Mouse (Mus musculus): ENCODE data around the gene Ctf1.
A peak's percentile ranks its signal among the peaks of the same experiment; 100 is the strongest.

The Ctf1 gene

DNA sequence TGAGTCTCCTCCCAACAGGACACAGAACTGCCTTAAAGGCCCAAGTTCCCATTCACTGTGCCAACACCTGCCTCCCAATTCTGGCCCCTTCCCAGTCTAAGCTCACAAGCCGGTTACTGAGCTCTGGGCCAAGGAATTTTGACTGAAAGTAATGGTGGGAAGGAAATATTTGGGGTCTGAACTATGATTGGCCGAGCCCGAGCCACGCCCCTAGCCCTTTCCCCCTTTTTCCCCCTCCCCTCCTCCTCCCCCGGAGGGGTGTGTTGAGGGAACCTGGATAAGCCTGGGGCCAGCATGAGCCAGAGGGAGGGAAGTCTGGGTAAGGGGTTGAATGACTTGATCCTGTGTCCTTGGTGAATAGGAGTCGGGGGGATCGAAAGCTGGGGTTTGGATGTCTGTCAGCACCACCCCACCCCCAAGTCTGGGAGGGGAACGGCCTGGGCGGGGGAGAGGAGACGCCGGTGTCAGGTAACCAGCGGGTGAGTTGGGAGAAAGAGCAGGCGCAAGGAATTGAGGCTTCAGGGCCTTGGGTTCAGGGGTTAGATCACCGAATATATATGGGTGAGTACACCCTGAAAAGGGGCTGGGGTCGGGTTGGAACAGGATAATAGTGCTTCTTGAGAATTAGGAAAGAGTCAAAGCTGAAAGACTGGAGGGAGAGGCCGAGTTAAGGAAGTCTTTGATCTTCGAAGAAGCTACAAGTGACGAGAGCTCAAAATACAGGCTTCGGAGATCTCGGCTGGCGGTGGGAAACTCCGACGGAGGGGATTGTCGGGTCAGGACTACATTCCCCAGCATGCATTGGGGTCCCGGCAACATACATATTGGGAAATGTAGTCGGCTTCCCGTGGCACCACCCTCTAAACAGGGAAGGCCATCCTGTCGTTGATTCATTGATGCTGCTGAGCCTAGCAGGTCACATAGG is at the start of gene Ctf1:
Gene Ctf1, plus strand, starts transcription at position 276 of the 925 bp plus-strand sequence.
- peak; percentile 79 for DNase-seq (ENCODE audit: low read depth)

GRCm38 (mm10) chr7:127662926-127663325 is 49.6 kb upstream of the Ctf1 start:
- DNase-seq (ENCODE audit: low read depth), result no peak

DNA sequence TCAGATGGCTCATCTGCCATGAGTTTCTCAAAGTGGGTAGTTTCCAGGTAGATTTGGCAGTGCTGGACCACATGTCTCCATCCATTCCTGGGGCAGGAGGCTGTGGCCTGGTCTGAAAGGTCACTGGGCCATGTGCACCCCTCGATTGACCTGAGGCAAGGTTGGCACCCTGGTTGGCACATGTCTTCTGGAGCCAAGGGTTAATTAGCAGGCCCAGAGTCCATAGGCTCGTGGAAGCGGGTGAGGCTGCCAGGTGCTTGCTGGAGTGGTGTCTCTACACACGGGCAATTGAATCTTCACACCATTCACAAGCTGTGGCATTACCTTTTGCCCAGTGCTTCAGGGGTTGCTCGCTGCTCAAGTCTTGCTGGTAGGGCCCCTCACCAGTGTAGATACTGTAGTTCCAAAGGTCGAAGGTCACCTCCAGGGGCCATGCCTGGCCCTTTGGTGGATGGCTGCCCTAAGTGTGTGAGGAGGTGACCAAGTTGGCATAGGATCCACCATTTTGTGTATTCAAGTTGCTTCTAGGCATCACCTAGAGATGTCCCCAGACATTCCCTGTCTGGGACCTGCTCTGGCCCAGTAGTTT is 46.4 kb upstream of the Ctf1 start:
- no peak for DNase-seq (ENCODE audit: low read depth)

- DNase-seq (ENCODE audit: low read depth), result no peak
Measured at GRCm38 (mm10) chr7:127666679-127667078, 45.9 kb upstream of the Ctf1 start.

DNA sequence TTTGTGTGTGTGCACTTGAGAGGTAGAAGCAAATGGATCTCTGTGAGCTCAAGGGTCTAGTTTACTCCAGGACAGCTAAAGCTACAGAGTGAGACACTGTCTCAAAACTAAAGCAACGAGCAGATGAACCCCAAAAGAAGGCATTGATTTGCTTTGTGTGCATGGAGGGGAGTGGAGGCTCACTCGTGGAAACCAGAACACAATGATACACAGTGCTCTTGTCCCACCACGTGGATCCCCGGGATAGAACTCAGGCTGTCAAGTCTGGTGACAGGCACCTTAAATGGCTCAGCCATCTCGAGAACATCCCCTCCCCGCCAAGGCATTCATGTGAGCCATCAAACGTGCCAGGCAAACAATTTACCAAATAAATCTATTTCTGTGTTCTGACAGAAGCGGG is 45.4 kb upstream of the Ctf1 start:
- no peak for DNase-seq (ENCODE audit: low read depth)

DNA sequence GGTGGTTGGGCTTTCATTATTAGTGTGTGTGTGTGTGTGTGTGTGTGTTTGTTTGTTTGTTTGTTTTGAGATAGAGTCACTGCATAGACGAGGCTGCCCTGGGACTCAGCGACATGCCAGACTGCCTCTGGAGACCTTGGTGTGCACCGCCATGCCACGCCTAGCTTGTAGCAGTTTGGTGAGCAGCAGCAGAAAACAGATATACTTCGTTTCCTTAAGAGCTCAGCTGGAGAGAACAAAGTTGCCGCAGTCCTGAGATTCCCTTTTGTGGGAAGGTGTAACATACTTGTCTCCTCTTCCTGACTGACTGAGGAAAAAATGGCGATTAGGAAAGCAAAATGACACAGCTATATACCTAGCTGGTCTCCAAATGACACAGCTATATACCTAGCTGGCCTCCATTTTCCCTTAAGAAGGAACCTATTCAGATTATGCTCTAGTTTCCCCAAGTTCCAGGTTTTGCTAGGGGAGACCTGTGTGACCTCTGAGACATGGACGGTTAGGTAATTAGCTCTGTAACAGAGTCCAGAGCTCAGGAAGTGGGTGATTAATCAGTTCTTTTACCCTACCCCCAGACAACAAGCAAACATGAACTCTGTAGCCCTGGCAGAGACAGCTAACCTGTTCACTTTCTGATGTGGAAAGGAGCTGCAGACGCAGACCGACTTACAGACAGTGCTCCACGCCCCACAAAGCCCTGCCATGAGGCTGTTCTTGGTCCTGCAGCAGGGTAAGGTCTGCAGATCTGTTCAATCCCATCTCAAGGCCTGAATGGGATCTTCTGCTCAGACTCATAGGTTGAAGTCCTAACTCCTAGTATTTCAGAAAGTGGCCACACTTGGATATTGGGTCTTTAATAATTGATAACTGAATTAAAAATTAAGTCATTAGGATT is 40.4 kb upstream of the Ctf1 start:
- DNase-seq (ENCODE audit: low read depth), result no peak

- DNase-seq (ENCODE audit: low read depth), result no peak
Measured at GRCm38 (mm10) chr7:127672776-127673175, 39.8 kb upstream of the Ctf1 start.

- DNase-seq (ENCODE audit: low read depth), result peak; percentile 87
Measured at GRCm38 (mm10) chr7:127674977-127675376, 37.6 kb upstream of the Ctf1 start.

DNA sequence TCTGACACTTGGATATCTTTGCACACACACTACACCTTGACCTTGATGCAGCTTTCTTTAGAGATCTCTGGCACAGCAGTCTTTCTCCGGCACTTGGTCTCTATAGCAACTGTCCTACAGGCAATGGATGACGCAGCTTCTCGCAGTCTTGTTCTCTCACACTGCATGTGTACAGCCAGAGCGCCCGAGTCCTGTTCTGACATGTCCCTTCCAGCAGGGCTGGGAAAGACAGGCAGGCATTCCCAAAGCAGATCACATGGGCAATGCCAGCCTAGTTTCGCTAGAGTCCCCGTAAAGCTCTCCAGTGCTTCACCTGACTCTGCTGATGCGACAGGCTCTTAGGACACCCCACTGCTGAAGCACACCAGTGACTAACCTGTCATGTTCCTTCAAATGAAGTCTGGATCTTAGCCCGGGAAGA is 37.1 kb upstream of the Ctf1 start:
- DNase-seq (ENCODE audit: low read depth), result no peak

DNA sequence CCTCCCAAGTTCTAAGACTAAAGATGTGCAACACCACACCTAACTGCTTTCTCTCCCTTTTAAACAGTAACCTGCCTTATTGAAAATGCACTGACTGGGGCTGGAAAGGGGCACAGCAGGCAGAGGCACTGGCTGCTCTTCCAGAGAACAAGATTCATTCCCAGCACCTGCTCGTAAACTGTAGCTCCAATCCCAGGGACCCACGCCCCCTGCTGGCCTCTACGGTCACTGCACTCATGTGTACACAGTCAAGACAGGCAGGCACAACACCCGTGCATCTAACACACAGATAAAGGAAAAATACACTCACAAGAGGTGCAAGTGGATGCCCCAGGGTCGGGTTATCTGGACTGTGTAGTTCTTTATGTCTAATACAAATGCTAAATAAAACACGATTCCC is 35.5 kb upstream of the Ctf1 start:
- DNase-seq (ENCODE audit: low read depth), result peak; percentile 53

- no peak for DNase-seq (ENCODE audit: low read depth)
Measured at GRCm38 (mm10) chr7:127677609-127678008, 34.9 kb upstream of the Ctf1 start.

GRCm38 (mm10) chr7:127678811-127679210 is 33.7 kb upstream of the Ctf1 start:
- no peak for DNase-seq (ENCODE audit: low read depth)

DNA sequence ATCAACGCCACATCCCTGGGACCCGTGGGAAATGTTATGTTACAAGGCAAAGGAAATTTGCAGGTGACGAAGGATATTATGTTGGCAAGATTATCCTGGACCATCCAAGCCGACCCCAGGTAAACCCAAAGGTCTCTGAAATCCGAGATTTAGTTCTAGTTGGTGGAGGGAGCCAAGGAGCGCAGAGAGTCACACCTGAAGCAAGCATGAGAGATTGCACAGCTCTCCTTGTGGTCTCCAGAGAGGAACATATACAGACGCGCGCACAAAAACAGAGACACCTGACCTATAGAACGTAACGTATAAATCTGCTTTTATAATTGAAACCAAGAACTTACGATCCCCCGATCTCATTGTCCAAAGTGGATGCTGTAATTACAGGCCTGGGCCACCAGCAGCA is 32.0 kb upstream of the Ctf1 start:
- DNase-seq (ENCODE audit: low read depth), result no peak

- DNase-seq (ENCODE audit: low read depth), result no peak
Measured at GRCm38 (mm10) chr7:127681888-127682553, 30.5 kb upstream of the Ctf1 start.

GRCm38 (mm10) chr7:127685304-127686018 is 27.1 kb upstream of the Ctf1 start:
- DNase-seq (ENCODE audit: low read depth), result no peak

- DNase-seq (ENCODE audit: low read depth), result no peak
Measured at GRCm38 (mm10) chr7:127686740-127687449, 25.6 kb upstream of the Ctf1 start.

- no peak for DNase-seq (ENCODE audit: low read depth)
Measured at GRCm38 (mm10) chr7:127688935-127689334, 23.6 kb upstream of the Ctf1 start.

- DNase-seq (ENCODE audit: low read depth), result no peak
Measured at GRCm38 (mm10) chr7:127689626-127690280, 22.8 kb upstream of the Ctf1 start.

- DNase-seq (ENCODE audit: low read depth), result no peak
Measured at GRCm38 (mm10) chr7:127691221-127691989, 21.1 kb upstream of the Ctf1 start.
